Mouse (Mus musculus): ENCODE results near the gene Rlf.

Gene Rlf

GRCm38 (mm10) chr4:121163501-121164030, 51.3 kb downstream of the Rlf start:
- DNase-seq, result no peak

DNA sequence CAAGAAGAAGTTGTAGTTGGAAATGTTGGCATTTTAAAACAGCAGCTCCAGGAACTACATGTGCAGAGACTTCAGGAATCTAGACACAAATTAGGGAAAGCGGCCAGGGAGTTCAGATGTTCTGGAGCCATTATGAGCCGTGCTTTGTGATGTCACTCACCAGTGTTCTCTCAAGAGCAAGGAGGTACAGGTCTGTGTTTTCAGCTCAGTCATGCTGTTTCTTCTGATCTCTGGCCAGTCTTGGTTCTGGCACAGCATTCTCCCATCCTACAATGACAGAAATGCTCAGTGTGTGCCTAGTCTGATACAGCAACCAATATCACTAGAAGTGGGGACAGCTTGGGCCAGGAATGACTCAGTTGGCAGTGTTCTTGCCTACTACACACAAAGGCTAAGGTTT, 105.8 kb downstream of the Rlf start, which contains the start of gene Tmco2:
Gene Tmco2, minus strand, starts transcription at position 101 of the 400 bp plus-strand sequence.
- DNase-seq, result no peak

DNA sequence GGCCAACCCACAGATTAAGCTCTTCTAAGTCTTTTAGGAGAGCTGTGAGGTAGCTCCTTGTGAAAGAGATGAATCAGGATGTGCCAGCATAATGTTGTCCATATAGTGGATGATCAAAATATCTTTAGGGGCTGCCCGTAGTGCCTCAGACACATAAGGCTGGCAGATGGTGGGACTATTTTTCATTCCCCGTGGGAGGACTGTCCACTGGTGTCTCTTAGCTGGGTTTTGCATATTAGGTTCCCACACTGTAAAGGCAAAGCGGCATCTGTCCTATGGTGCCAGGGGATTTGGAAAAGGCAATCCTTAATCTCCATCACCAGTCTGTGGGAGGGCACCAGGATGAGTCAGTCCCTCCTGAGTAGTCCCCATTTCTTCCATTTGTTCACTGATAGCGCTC, 111.6 kb downstream of the Rlf start:
- DNase-seq, result no peak

- DNase-seq, result peak; percentile 92
These were observed 117.1 kb downstream of the Rlf start, which contains the start of gene Zmpste24 for GRCm38 (mm10) chr4:121097650-121098378. Zmpste24 (minus strand) TSS chr4:121098241.
